Mouse (Mus musculus) hindbrain, postnatal 0 days (tissue): ENCODE measurements around the gene Megf8. TPM values are rescaled to one million over a fixed set of nuclear protein-coding genes. Genes with fewer than 3 reads are reported as not detected.

Experiments
- ATAC-seq: fragments of 200-750 bp; cut with Nextera tagmentation; 2 replicates; pipeline ENCODE4 v1.8.0; 2017; ENCODE audit warnings: mild to moderate bottlenecking, moderate TSS enrichment, moderate library complexity
- DNase-seq: peaks from one replicate; pipeline ENCODE4 v3.0.0-alpha.2; 2015; ENCODE audit warnings: low spot score
- H3K27ac ChIP-seq: fragments of 300-500 bp; sonication (generic); 2 replicates; pipeline ENCODE4 v1.5.1; 2014; ENCODE audit warnings: mild to moderate bottlenecking
- H3K27me3 ChIP-seq: fragments of 300-500 bp; sonication (generic); 2 replicates; pipeline ENCODE4 v1.6.1; 2014; ENCODE audit warnings: low read length, mixed read lengths; ENCODE audit not compliant: insufficient read depth
- H3K36me3 ChIP-seq: fragments of 300-500 bp; sonication (generic); 2 replicates; pipeline ENCODE4 v1.6.1; 2014; ENCODE audit warnings: low read length, mixed read lengths; ENCODE audit not compliant: insufficient read depth
- H3K4me1 ChIP-seq: fragments of 300-500 bp; sonication (generic); 2 replicates; pipeline ENCODE4 v1.6.1; 2014; ENCODE audit warnings: antibody characterized with exemption, low read length, mixed read lengths; ENCODE audit not compliant: insufficient read depth
- H3K4me2 ChIP-seq: fragments of 300-500 bp; sonication (generic); 2 replicates; pipeline ENCODE4 v1.6.1; 2014; ENCODE audit warnings: low read depth, mild to moderate bottlenecking, low read length, moderate library complexity, mixed read lengths
- H3K4me3 ChIP-seq: fragments of 300-500 bp; sonication (generic); 2 replicates; pipeline ENCODE4 v1.5.1; 2014; ENCODE audit warnings: low read length
- H3K9ac ChIP-seq: fragments of 300-500 bp; sonication (generic); replicated peaks from 2 replicates; pipeline ENCODE4 v1.6.1; 2014; ENCODE audit warnings: mild to moderate bottlenecking, low read length, moderate library complexity, mixed read lengths
- H3K9me3 ChIP-seq: fragments of 300-500 bp; sonication (generic); 2 replicates; pipeline ENCODE4 v1.6.1; 2016; ENCODE audit warnings: low read length, mixed read lengths
- CTCF ChIP-seq: IDR thresholded peaks from 2 replicates; pipeline ENCODE4 v1.5.1; 2016; ENCODE audit warnings: antibody characterized with exemption, control low read depth, low read depth
- WGBS: fragments of 180-500 bp; shearing (Covaris S2); extraction: QIAGEN DNeasy Blood & Tissue Kit; methylation state at CpG from one replicate; pipeline ENCODE4 v1.1.7; 2014; 5-methylcytosine and 5-hydroxymethylcytosine counted together
- polyA plus RNA-seq: library from polyadenylated mRNA; unstranded; fragments of >200 nt; fragmentation: Nextera tagmentation; extraction: Ambion mirVana; gene quantifications from 2 replicates; pipeline ENCODE4 v1.2.1, GENCODE M21; 2015
- total RNA-seq: library from RNA; depleted of rRNA; stranded (reverse); fragments of >200 nt; gene quantifications from 2 replicates; pipeline ENCODE4 v1.2.3, GENCODE M21; 2014; rRNA removed

The Megf8 gene
- total RNA-seq (104 and 105 TPM in 2 replicates), polyA plus RNA-seq (14.8 and 15.4 TPM in 2 replicates)

- DNase-seq = peak; percentile 100
- no peaks in the 10 kb centered on the region for H3K36me3 ChIP-seq
These were observed at the start of gene Megf8 for GRCm38 (mm10) chr7:25316532-25317445. Megf8 (plus strand) TSS chr7:25317164.

GRCm38 (mm10) chr7:25267301-25267750 is 49.6 kb upstream of the Megf8 start, which contains the start of gene Cic:
Cic (plus strand) TSS chr7:25267704.
- under 1% methylated on average over 29 of the region's 29 CpGs for WGBS
- H3K27ac ChIP-seq = peak within 1 kb of the TSS; percentile 97
- peak; percentile 89 for ATAC-seq
- H3K36me3 ChIP-seq = peaks cover 13% of the 10 kb centered on the region; the same call in 1 of the 2 replicates
- H3K9me3 ChIP-seq = no peaks in the 10 kb centered on the region
- H3K4me1 ChIP-seq = peaks cover 14% of the 10 kb centered on the region
- H3K27me3 ChIP-seq = no peaks in the 10 kb centered on the region
- H3K9ac ChIP-seq = peak within 1 kb of the TSS; percentile 81
- peak within 1 kb of the TSS; percentile 78 for H3K4me3 ChIP-seq
- DNase-seq = peak; percentile 100
- no peak; the same call in 1 of the 2 replicates for TF ChIP-seq CTCF
- H3K4me2 ChIP-seq = peak within 1 kb of the TSS; percentile 91

More at GRCm38 (mm10) chr7:25316532-25317445, at the start of gene Megf8:
- H3K27me3 ChIP-seq = peaks cover 16% of the 10 kb centered on the region; the same call in 1 of the 2 replicates
- H3K27ac ChIP-seq = peak within 1 kb of the TSS; percentile 91
- no peaks in the 10 kb centered on the region for H3K9me3 ChIP-seq
- peak within 1 kb of the TSS; percentile 88 for H3K9ac ChIP-seq
- ATAC-seq = peak; percentile 99
- H3K4me3 ChIP-seq = peak within 1 kb of the TSS; percentile 65
- peak; percentile 94 for TF ChIP-seq CTCF
- peaks cover 14% of the 10 kb centered on the region; the same call in 1 of the 2 replicates for H3K4me1 ChIP-seq
- H3K4me2 ChIP-seq = peak within 1 kb of the TSS; percentile 96
- under 1% methylated on average over 52 of the region's 52 CpGs for WGBS

- Histone ChIP-seq H3K4me3 (peak overlapping the region; percentile 78), H3K27ac (peak overlapping the region; percentile 97), H3K4me1 (peaks cover 14% of the 10 kb centered on the region), H3K27me3 (no peaks in the 10 kb centered on the region), H3K36me3 (peaks cover 18% of the 10 kb centered on the region; the same call in 1 of the 2 replicates), H3K4me2 (peak overlapping the region; percentile 91), H3K9me3 (no peaks in the 10 kb centered on the region), H3K9ac (peak overlapping the region; percentile 81)
- DNase-seq (peak; percentile 100), ATAC-seq (peak; percentile 97)
- under 1% methylated on average over 33 of the region's 33 CpGs for whole genome bisulfite sequencing
- no peak for TF ChIP-seq CTCF
These were observed 49.1 kb upstream of the Megf8 start for GRCm38 (mm10) chr7:25267751-25268463.

GRCm38 (mm10) chr7:25268588-25268987 is 48.4 kb upstream of the Megf8 start:
- Histone ChIP-seq H3K4me3 (peak overlapping the region; percentile 78), H3K4me2 (peak overlapping the region; percentile 91), H3K36me3 (peaks cover 21% of the 10 kb centered on the region; the same call in 1 of the 2 replicates), H3K9ac (peak overlapping the region; percentile 81), H3K9me3 (no peaks in the 10 kb centered on the region), H3K4me1 (peaks cover 14% of the 10 kb centered on the region), H3K27ac (peak overlapping the region; percentile 91), H3K27me3 (no peaks in the 10 kb centered on the region)
- no peak for TF ChIP-seq CTCF
- DNase-seq (no peak), ATAC-seq (no peak)
- WGBS = 6% methylated on average over 7 of the region's 7 CpGs

- Histone ChIP-seq H3K27ac (peak overlapping the region; percentile 91; the same call in 1 of the 2 replicates), H3K4me3 (peak overlapping the region; percentile 78), H3K4me1 (peaks cover 14% of the 10 kb centered on the region), H3K36me3 (peaks cover 21% of the 10 kb centered on the region; the same call in 1 of the 2 replicates), H3K9me3 (no peaks in the 10 kb centered on the region), H3K4me2 (peak overlapping the region; percentile 91), H3K27me3 (no peaks in the 10 kb centered on the region), H3K9ac (peak overlapping the region; percentile 81)
- WGBS = 36% methylated on average over 4 of the region's 4 CpGs
- no peak for TF ChIP-seq CTCF
- ATAC-seq (no peak), DNase-seq (no peak)
These were observed 47.9 kb upstream of the Megf8 start for GRCm38 (mm10) chr7:25269029-25269428.
